Mouse (Mus musculus) heart, postnatal 0 days (tissue): ENCODE results near the gene Cdc42bpg.

Source experiments
- CTCF ChIP-seq: IDR thresholded peaks from 2 replicates; pipeline ENCODE4 v1.5.1; 2016; ENCODE audit warnings: antibody characterized with exemption, control low read depth, low read depth
- EP300 ChIP-seq: IDR thresholded peaks from 2 replicates; pipeline ENCODE4 v1.6.1; 2016; ENCODE audit warnings: antibody characterized with exemption, low read depth

DNA sequence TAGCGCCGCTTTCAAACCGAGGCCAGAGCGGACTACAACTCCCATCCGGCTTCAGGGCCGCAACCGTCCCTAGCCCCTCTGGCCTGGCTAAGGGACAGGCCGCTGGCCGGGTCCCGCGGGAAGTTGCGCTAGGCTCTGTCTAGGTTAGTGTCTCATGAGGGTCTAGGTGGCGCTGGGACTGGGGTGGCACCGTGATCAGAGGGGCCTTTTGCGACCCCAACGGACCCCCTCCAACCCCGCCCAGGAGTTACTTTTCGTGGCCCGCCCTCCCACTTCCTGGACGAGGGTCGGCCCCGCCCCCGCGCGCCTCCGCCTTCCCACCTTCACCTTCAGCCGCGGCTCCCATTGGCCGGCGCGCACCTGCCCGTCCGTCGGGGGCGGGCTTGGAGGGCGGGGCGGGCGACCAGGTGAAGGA lies at the start of gene Cdc42bpg:
- no peak for TF ChIP-seq CTCF
- TF ChIP-seq EP300: no peak
